ENCODE assay signal across 12 mouse cellular contexts in the genomic region with DNA sequence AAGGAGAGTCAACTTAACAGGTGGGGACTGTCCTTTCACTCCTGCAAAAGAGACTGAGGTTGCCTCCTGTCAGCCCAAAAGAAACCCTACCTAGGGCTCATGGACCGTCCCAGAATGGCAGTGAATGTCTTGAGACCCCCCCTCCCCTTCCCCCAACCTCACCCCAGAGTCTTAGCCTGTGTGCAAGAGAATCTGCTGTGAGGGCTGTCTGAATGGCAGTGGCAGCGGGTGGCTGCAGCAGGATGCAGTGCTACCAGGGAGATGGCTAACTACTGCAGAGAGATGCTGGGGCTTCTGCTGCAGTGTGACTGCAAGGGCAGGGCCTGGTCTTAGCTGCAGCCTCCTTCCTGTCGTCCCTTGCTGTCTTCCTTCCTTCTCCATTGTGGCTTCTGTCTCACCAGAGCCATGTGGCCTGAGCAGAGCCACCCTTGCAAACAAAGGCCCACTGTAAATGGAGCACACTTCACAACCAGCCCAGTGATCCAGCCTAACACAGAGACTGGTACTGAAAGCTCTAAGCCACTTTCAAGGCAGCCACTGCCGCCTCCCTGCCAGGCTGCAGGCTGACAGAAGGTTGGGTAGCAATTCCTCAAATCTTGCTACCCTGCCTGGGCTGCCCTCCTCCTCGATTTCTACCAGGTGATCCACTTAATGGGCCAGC. TPM values are rescaled to one million over a fixed set of nuclear protein-coding genes. Genes with fewer than 3 reads are reported as not detected.
DNase-seq lines count a peak whose midpoint lies in the region; ATAC-seq lines count a peak whose summit lies in the region.
"Had no signal": no experiment of that assay in that cellular context is flagged by ENCODE, and none has a peak within 500 bp of the region (broad histone marks: within the 10 kb centered on the region; RNA-seq: fewer than 3 reads in every experiment).

No protein-coding gene starts in this region.

- no peak overlapping the region for H3K4me2 ChIP-seq in neural tube, embryonic 12.5 days (replicated peaks)
- H3K4me2 ChIP-seq: limb, embryonic 12.5 days; lung, embryonic 14.5 days had no signal

- H3K27me3 ChIP-seq in neural tube, embryonic 12.5 days (replicated peaks): no peaks in the 10 kb centered on the region

- no peak overlapping the region for H3K9ac ChIP-seq in neural tube, embryonic 12.5 days
- H3K9ac ChIP-seq: limb, embryonic 12.5 days; lung, embryonic 14.5 days had no signal

- no peak overlapping the region for H3K4me3 ChIP-seq in neural tube, embryonic 12.5 days
- H3K4me3 ChIP-seq: limb, embryonic 12.5 days had no signal

- H3K4me1 ChIP-seq in neural tube, embryonic 12.5 days: 0 out of 2 replicates have a peak, but pooled peaks cover 7% of the 10 kb centered on the region

- H3K9me3 ChIP-seq in neural tube, embryonic 12.5 days: no peaks in the 10 kb centered on the region
- H3K9me3 ChIP-seq: limb, embryonic 12.5 days had no signal

- 42% methylated on average over 5 of the region's 5 CpGs for WGBS in neural tube, embryonic 12.5 days

- DNase-seq in cerebellum, adult 11-12 months: peak; percentile 13
- DNase-seq in cerebellum, postnatal 36 days: no peak
- DNase-seq in neural tube, embryonic 10.5 days (ENCODE audit: extremely low spot score, low spot score): no peak
- DNase-seq in layer of hippocampus, postnatal 36 days: peak; percentile 26 to 30
- peak; percentile 50 for DNase-seq in telencephalon, adult 2 months (ENCODE audit: low read depth, low spot score)
- no peak for DNase-seq in heart, adult 8-10 months (ENCODE audit: low spot score)
- no peak for DNase-seq in cerebellum, postnatal 14 days
- DNase-seq: heart, adult 18-20 months; lung, embryonic 14.5 days had no signal

- ATAC-seq in neural tube, embryonic 12.5 days (ENCODE audit: low FRiP score, low read depth): 0 out of 2 replicates have a peak, but pooled peaks have one; percentile 25

- no peak overlapping the region for H3K27ac ChIP-seq in neural tube, embryonic 12.5 days
- H3K27ac ChIP-seq: kidney, postnatal 0 days; limb, embryonic 12.5 days had no signal

- H3K36me3 ChIP-seq in neural tube, embryonic 12.5 days: no peaks in the 10 kb centered on the region
- H3K36me3 ChIP-seq: limb, embryonic 12.5 days had no signal

RNA-seq across cellular contexts. Expression of a gene that starts 25.2 kb away (rescaled TPM):
- 19.0 and 22.5 TPM in 2 replicates for polyA plus RNA-seq in neural tube, embryonic 12.5 days (2016; fragmentation: Nextera tagmentation; extraction: Ambion mirVana)
- total RNA-seq in layer of hippocampus, postnatal 36 days (2021): 10 to 100 TPM; 23.8 to 24.5 TPM
- total RNA-seq in heart, adult 8-10 months (2022): 10 to 100 TPM; 24.6 to 29.5 (median 26.5) TPM

Comparison
In these comparisons a context has a peak if more than half of its experiments do, and no peak if none do; other contexts are left out.
1. DNase-seq: peak in cerebellum, adult 11-12 months (single experiment), layer of hippocampus, postnatal 36 days (2 of 2) and telencephalon, adult 2 months (single experiment); none in cerebellum, postnatal 36 days (0 of 2), neural tube, embryonic 10.5 days (single experiment), heart, adult 8-10 months (single experiment) and cerebellum, postnatal 14 days (0 of 2).